Mouse (Mus musculus) bone marrow, adult 2 months (tissue): ENCODE measurements around the gene Ppm1l.

Source experiments
- CTCF ChIP-seq: fragments of 200-500 bp; IDR thresholded peaks from 2 replicates; pipeline ENCODE4 v1.5.1; 2011; ENCODE audit warnings: low read length, control low read depth; ENCODE audit not compliant: control insufficient read depth, insufficient read depth
- POLR2A ChIP-seq: fragments of 200-500 bp; IDR thresholded peaks from 2 replicates; pipeline ENCODE4 v1.6.1; 2011; ENCODE audit warnings: low read depth, mild to moderate bottlenecking, control low read depth, low read length, borderline replicate concordance; ENCODE audit not compliant: control insufficient read depth

DNA sequence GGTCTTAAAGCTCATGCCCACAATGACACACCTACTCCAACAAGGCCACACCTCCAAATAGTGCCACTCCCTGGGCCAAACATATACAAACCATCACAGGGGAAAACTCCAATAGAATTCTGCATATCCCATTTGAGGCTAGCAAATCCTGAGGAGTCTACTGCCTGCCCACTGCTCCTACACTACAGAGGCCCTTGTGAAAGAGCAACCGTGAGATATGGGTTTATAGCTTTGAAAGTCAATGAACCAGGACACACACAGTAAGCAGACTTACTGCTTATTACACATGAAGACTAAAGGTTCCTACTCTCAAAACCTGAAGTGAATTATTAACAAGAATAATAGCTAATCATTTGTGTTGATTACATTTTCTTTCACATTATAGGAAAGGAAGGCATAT, 267.1 kb downstream of the Ppm1l start:
- no peak for TF ChIP-seq CTCF
- no peak for TF ChIP-seq POLR2A
